Mouse (Mus musculus) hindbrain, postnatal 0 days (tissue): ENCODE measurements around the gene Drd1. TPM values are rescaled to one million over a fixed set of nuclear protein-coding genes. Genes with fewer than 3 reads are reported as not detected.

Experiments used
- ATAC-seq: fragments of 200-750 bp; cut with Nextera tagmentation; 2 replicates; pipeline ENCODE4 v1.8.0; 2017; ENCODE audit warnings: mild to moderate bottlenecking, moderate TSS enrichment, moderate library complexity
- DNase-seq: peaks from one replicate; pipeline ENCODE4 v3.0.0-alpha.2; 2015; ENCODE audit warnings: low spot score
- H3K27ac ChIP-seq: fragments of 300-500 bp; sonication (generic); 2 replicates; pipeline ENCODE4 v1.5.1; 2014; ENCODE audit warnings: mild to moderate bottlenecking
- H3K27me3 ChIP-seq: fragments of 300-500 bp; sonication (generic); 2 replicates; pipeline ENCODE4 v1.6.1; 2014; ENCODE audit warnings: low read length, mixed read lengths; ENCODE audit not compliant: insufficient read depth
- H3K36me3 ChIP-seq: fragments of 300-500 bp; sonication (generic); 2 replicates; pipeline ENCODE4 v1.6.1; 2014; ENCODE audit warnings: low read length, mixed read lengths; ENCODE audit not compliant: insufficient read depth
- H3K4me1 ChIP-seq: fragments of 300-500 bp; sonication (generic); 2 replicates; pipeline ENCODE4 v1.6.1; 2014; ENCODE audit warnings: antibody characterized with exemption, low read length, mixed read lengths; ENCODE audit not compliant: insufficient read depth
- H3K4me2 ChIP-seq: fragments of 300-500 bp; sonication (generic); 2 replicates; pipeline ENCODE4 v1.6.1; 2014; ENCODE audit warnings: low read depth, mild to moderate bottlenecking, low read length, moderate library complexity, mixed read lengths
- H3K4me3 ChIP-seq: fragments of 300-500 bp; sonication (generic); 2 replicates; pipeline ENCODE4 v1.5.1; 2014; ENCODE audit warnings: low read length
- H3K9ac ChIP-seq: fragments of 300-500 bp; sonication (generic); replicated peaks from 2 replicates; pipeline ENCODE4 v1.6.1; 2014; ENCODE audit warnings: mild to moderate bottlenecking, low read length, moderate library complexity, mixed read lengths
- H3K9me3 ChIP-seq: fragments of 300-500 bp; sonication (generic); 2 replicates; pipeline ENCODE4 v1.6.1; 2016; ENCODE audit warnings: low read length, mixed read lengths
- CTCF ChIP-seq: IDR thresholded peaks from 2 replicates; pipeline ENCODE4 v1.5.1; 2016; ENCODE audit warnings: antibody characterized with exemption, control low read depth, low read depth
- WGBS: fragments of 180-500 bp; shearing (Covaris S2); extraction: QIAGEN DNeasy Blood & Tissue Kit; methylation state at CpG from one replicate; pipeline ENCODE4 v1.1.7; 2014; 5-methylcytosine and 5-hydroxymethylcytosine counted together
- polyA plus RNA-seq: library from polyadenylated mRNA; unstranded; fragments of >200 nt; fragmentation: Nextera tagmentation; extraction: Ambion mirVana; gene quantifications from 2 replicates; pipeline ENCODE4 v1.2.1, GENCODE M21; 2015
- total RNA-seq: library from RNA; depleted of rRNA; stranded (reverse); fragments of >200 nt; gene quantifications from 2 replicates; pipeline ENCODE4 v1.2.3, GENCODE M21; 2014

The Drd1 gene
- total and polyA plus RNA-seq, 2 experiments from 2014 or later: 1.2 TPM

DNA sequence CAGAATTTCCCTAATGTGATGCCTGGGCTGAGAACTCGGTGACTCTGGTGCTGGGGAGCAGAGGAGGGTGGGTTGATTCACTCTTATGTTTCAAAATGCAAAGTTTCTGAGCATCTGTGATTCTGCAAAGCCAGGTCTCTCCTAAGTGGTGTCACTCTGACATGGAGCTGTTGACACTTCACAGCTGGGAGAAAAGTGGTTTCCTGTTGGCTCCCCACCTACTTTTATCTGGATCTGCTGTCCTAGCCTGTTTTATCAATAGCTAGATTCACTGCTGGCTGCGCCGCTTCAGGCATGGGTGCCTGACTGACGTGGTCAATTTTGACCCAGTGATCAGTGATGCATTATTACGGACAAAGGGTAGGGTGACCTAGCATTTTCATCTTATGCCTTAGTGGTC lies 27.4 kb upstream of the Drd1 start:
- Histone ChIP-seq H3K4me3 (no peak overlapping the region), H3K9ac (no peak overlapping the region), H3K9me3 (no peaks in the 10 kb centered on the region), H3K27ac (no peak overlapping the region), H3K4me1 (no peaks in the 10 kb centered on the region), H3K4me2 (no peak overlapping the region), H3K36me3 (peaks cover 16% of the 10 kb centered on the region), H3K27me3 (no peaks in the 10 kb centered on the region)
- ATAC-seq (no peak), DNase-seq (no peak)
- 78% methylated on average over 5 of the region's 5 CpGs for WGBS
- TF ChIP-seq CTCF: no peak

DNA sequence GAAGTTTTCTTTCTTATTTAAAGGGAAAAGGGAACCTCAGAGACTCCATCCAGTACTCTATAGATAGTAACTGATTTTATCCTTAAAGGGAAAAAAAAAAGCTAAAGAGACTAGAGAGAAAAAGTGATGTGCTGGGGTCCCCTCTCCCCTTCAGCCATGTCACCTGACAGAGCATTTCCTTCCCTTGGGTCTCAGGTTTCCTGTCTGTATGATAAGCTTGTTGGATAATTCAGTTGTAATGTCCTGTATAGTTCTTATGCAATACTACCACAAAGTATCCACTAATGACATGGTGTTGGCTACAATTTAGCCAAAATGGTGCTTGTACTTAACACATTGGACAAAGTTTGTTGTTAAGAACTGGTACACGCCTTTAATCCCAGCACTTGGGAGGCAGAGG lies 25.3 kb upstream of the Drd1 start:
- H3K9me3 ChIP-seq: no peaks in the 10 kb centered on the region
- no peak overlapping the region for H3K27ac ChIP-seq
- H3K36me3 ChIP-seq: peaks cover under 1% of the 10 kb centered on the region; the same call in 1 of the 2 replicates
- TF ChIP-seq CTCF: no peak
- H3K4me2 ChIP-seq: no peak overlapping the region
- DNase-seq: no peak
- H3K4me1 ChIP-seq: no peaks in the 10 kb centered on the region
- no peaks in the 10 kb centered on the region for H3K27me3 ChIP-seq
- no peak overlapping the region for H3K9ac ChIP-seq
- ATAC-seq: no peak
- no peak overlapping the region for H3K4me3 ChIP-seq
- 94% methylated on average over 1 of the region's 1 CpGs for WGBS

DNA sequence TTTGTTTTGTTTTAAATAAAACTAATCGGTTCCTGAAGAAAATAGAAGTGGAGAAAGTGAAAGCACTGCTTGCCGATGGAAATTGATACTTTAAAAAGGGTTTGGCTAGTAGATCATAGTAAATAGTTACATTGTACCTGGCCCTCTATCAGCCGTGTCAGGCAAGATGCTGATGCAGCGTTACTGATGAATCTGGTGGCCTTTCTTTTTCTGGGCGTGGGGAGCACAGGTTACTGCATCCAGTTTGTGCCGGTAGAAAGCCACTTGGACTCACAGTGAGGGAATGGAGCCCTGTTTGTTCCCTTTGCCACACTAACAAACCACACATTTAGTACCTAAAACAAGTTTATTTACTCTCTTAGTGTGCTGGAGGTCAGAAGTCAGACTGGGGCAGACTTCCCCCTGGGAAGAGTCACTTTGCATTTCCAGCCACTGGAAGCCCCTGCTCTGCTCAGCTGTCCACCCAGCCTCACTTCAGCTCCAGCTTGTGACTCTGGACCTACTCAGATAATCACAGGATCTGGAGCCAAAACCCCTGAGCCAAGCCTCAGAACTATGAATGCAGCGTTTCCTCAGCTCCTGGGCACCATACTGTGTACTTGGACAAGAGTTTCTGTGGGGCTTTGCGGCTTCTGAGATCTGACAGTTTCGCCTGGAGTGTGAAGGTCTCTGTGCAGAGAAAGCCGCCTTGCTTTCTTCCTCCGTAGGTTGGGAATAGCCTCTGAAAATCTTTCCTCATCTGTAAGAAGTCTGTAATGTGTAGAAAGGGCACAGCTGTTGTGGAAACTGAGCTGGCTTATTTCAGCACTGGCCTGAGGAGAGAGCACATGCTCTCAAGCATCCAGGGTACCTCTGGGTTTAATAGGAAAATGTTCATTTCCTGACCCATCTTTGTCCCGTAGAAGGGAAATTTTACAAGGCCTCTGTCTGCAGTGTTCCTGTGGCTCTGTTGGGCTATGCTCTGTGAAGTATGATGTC lies 24.6 kb upstream of the Drd1 start:
- 59% methylated on average over 12 of the region's 12 CpGs for WGBS
- no peak overlapping the region for H3K9ac ChIP-seq
- no peak overlapping the region for H3K4me3 ChIP-seq
- H3K9me3 ChIP-seq: no peaks in the 10 kb centered on the region
- H3K4me1 ChIP-seq: no peaks in the 10 kb centered on the region
- no peak overlapping the region for H3K27ac ChIP-seq
- no peak for TF ChIP-seq CTCF
- H3K36me3 ChIP-seq: no peaks in the 10 kb centered on the region
- peak; percentile 61 for DNase-seq
- ATAC-seq: no peak; the same call in 1 of the 2 replicates
- no peaks in the 10 kb centered on the region for H3K27me3 ChIP-seq
- H3K4me2 ChIP-seq: no peak overlapping the region

DNA sequence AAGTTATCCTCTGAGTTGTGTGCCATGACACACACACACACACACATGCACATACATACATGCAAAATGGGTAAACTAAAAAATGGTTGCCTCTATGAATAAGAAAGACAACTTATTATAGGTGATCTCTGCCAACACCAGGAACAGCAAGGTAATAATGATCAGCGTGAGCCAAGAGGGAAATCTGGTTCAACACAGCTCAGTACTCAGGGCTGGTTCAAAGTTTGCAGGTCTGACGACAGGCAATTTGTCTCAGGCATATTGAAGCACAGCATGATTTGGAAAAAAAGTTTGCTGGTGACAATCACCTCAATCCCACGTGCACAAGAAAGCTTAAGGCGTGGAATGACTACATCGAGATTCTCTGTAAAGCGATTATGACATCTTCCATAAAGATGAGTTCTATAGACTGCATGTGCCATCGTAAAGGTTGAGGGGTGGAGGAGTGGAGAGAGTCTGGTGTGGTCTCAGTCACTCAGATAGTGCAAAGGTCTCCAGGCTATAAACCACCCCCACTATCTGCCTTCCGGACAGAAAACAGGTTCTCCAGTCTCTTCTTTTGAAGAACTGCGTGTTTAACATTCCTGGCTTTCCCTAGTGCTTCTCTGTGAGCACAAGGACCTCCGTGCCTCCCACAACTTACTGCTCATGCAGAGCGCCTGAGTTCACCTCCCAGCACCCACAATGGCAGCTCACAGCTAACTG lies 22.1 kb upstream of the Drd1 start:
- Histone ChIP-seq H3K4me2 (no peak overlapping the region), H3K27me3 (no peaks in the 10 kb centered on the region), H3K9me3 (no peaks in the 10 kb centered on the region), H3K4me3 (no peak overlapping the region), H3K4me1 (peaks cover 5% of the 10 kb centered on the region; the same call in 1 of the 2 replicates), H3K27ac (no peak overlapping the region), H3K9ac (no peak overlapping the region), H3K36me3 (no peaks in the 10 kb centered on the region)
- 75% methylated on average over 11 of the region's 11 CpGs for WGBS
- no peak for TF ChIP-seq CTCF
- ATAC-seq: no peak
- DNase-seq: no peak

DNA sequence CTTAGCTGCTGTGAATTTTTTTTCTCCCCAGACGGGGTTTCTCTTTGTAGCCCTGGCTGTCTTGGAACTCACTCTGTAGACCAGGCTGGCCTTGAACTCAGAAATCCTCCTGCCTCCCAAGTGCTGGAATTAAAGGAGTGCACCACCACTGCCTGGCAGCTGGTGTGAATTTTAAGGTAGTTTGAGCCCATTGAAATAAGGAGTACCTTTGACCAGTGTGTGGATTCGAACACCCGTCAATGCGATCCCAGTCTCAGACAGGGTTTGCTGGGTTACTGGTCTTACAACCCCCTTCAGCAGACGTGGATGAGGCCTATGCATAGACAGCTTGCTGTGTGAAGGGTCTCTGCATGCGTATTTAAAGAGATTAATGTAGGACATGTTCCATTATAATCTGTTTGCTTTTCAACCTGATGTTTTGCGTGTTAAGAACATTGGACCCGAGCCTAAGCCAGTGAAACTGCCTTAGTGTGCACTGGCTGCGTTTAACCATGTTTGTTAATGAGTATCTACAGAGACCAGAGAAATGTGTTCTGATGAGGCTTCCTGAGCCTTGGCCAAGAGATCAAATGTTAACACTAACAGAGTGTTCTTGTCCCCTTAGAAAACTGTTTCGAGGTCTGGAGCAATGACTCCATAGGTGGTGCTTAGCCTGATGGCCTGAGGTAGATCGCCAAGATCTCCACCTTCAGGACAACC lies 21.4 kb upstream of the Drd1 start:
- no peak for TF ChIP-seq CTCF
- Histone ChIP-seq H3K27ac (no peak overlapping the region), H3K4me3 (no peak overlapping the region), H3K9me3 (no peaks in the 10 kb centered on the region), H3K4me1 (peaks cover 7% of the 10 kb centered on the region; the same call in 1 of the 2 replicates), H3K27me3 (no peaks in the 10 kb centered on the region), H3K4me2 (no peak overlapping the region), H3K36me3 (no peaks in the 10 kb centered on the region), H3K9ac (no peak overlapping the region)
- ATAC-seq: no peak
- no peak for DNase-seq
- 83% methylated on average over 11 of the region's 11 CpGs for WGBS

DNA sequence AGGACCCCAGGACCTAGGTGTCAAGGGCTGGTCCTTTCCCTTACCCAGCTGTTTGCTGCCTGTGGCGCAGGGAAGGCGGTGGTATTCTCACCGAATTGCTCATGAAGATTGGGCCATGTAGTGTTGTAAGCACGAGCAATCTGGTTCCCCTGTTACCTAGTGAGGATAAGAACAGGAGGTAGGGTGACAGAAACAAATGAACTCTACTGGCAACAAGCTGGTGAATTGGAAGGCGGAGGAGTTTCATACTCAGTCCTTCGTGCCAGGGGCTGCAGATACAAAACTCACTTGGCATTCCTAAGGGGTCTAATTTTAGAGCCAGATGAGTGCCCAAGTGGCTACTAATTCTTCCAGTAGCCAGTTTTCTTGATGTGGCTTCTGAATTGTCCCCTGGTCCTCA lies 20.5 kb upstream of the Drd1 start:
- H3K27ac ChIP-seq: no peak overlapping the region
- H3K9ac ChIP-seq: no peak overlapping the region
- 87% methylated on average over 6 of the region's 6 CpGs for WGBS
- no peak for TF ChIP-seq CTCF
- ATAC-seq: no peak
- no peaks in the 10 kb centered on the region for H3K9me3 ChIP-seq
- no peaks in the 10 kb centered on the region for H3K36me3 ChIP-seq
- H3K4me1 ChIP-seq: peaks cover 7% of the 10 kb centered on the region; the same call in 1 of the 2 replicates
- no peak overlapping the region for H3K4me3 ChIP-seq
- no peak for DNase-seq
- no peak overlapping the region for H3K4me2 ChIP-seq
- H3K27me3 ChIP-seq: no peaks in the 10 kb centered on the region
